ENCODE assay signal across 8 mouse cellular contexts in genomic region chr3:87618240-87618639, GRCm38 (mm10). TPM values are rescaled to one million over a fixed set of nuclear protein-coding genes. Genes with fewer than 3 reads are reported as not detected.
A peak's percentile ranks its signal among the peaks of the same experiment; 100 is the strongest.
DNase-seq lines count a peak whose midpoint lies in the region; ATAC-seq and TF ChIP-seq lines count a peak whose summit lies in the region.

No protein-coding gene starts in this region.

- intact Hi-C loops in left cerebral cortex, adult 2 months (cut with DNase I), result loop anchor here (5.0 kb wide), 1 partner anchor 51 kb away; no protein-coding TSS in a partner anchor
- intact Hi-C loops in left cerebral cortex, postnatal 36 days (cut with DNase I), result loop anchor here (5.0 kb wide), 2 partner anchors 44 to 51 kb away; no protein-coding TSS in a partner anchor

- peak overlapping the region; percentile 93 for H3K4me2 ChIP-seq in intestine, embryonic 14.5 days (ENCODE audit: low read length)

- H3K27me3 ChIP-seq in intestine, embryonic 14.5 days (replicated peaks; ENCODE audit: control insufficient read depth, insufficient read depth, low read length), result no peaks in the 10 kb centered on the region

- H3K4me1 ChIP-seq in cortical plate, adult 2 months (ENCODE audit: control insufficient read depth, insufficient read depth, low read length), result peaks cover 9% of the 10 kb centered on the region
- H3K4me1 ChIP-seq in intestine, embryonic 14.5 days (replicated peaks; ENCODE audit: control insufficient read depth, insufficient read depth, low read length), result peaks cover 25% of the 10 kb centered on the region

- ATAC-seq in intestine, embryonic 14.5 days (replicated peaks; ENCODE audit: low FRiP score, low TSS enrichment, low read depth), result no peak

- DNase-seq in left cerebral cortex, adult 2 months (ENCODE audit: extremely low spot score in 1 of 2, low spot score in 2 of 2), result no peak
- DNase-seq in left cerebral cortex, adult 8-10 months (ENCODE audit: low spot score in 2 of 2), result no peak
- no peak for DNase-seq in intestine, embryonic 14.5 days (ENCODE audit: low spot score)
- peak; percentile 16 for DNase-seq in naive thymus-derived CD4-positive, alpha-beta T cell, adult 2 months (ENCODE audit: low read depth)
- no peak for DNase-seq in right cerebral cortex, postnatal 10 days (ENCODE audit: low spot score in 2 of 2)
- DNase-seq in left cerebral cortex, postnatal 36 days (ENCODE audit: low spot score in 2 of 2), result no peak
- DNase-seq in layer of hippocampus, postnatal 10 days (ENCODE audit: low spot score in 2 of 2), result no peak

- H3K4me3 ChIP-seq in left cerebral cortex, adult 2 months, result peak overlapping the region; percentile 76
- H3K4me3 ChIP-seq in cortical plate, adult 2 months (ENCODE audit: insufficient read depth, low read length), result peak overlapping the region; percentile 86
- H3K4me3 ChIP-seq in intestine, embryonic 14.5 days (ENCODE audit: low read depth, low read length), result peak overlapping the region; percentile 67

- TF ChIP-seq POLR2A in cortical plate, adult 2 months (IDR thresholded peaks at IDR 0.05; ENCODE audit: extremely low read depth, insufficient read depth, low read length), result no peak

- no peak for TF ChIP-seq CTCF in left cerebral cortex, adult 2 months (IDR thresholded peaks at IDR 0.05)
- no peak for TF ChIP-seq CTCF in cortical plate, adult 2 months (IDR thresholded peaks at IDR 0.05; ENCODE audit: extremely low read depth, insufficient read depth, low read length)

- 0% methylated on average over 3 of the region's 3 CpGs for WGBS in intestine, embryonic 14.5 days

- no peaks in the 10 kb centered on the region for H3K36me3 ChIP-seq in intestine, embryonic 14.5 days (ENCODE audit: control insufficient read depth, insufficient read depth, low read length)

- 0 out of 2 replicates have a peak overlapping the region, but pooled peaks have one; percentile 12 for H3K27ac ChIP-seq in left cerebral cortex, adult 2 months
- H3K27ac ChIP-seq in cortical plate, adult 2 months (ENCODE audit: insufficient read depth, low read length), result no peak overlapping the region
- H3K27ac ChIP-seq in intestine, embryonic 14.5 days (ENCODE audit: low read depth), result peak overlapping the region; percentile 89; the same call in 1 of the 2 replicates

- H3K9ac ChIP-seq in intestine, embryonic 14.5 days (ENCODE audit: low read length), result peak overlapping the region; percentile 88

- no peaks in the 10 kb centered on the region for H3K9me3 ChIP-seq in intestine, embryonic 14.5 days (ENCODE audit: control insufficient read depth, low read length)

RNA-seq across cellular contexts. Expression of gene Arhgef11, which starts 0.9 kb away (rescaled TPM):
- total RNA-seq in left cerebral cortex, adult 2 months (2021), result 10 to 100 TPM; 60.2 to 60.3 TPM
- total RNA-seq in left cerebral cortex, adult 8-10 months (2022), result 10 to 100 TPM; 49.1 to 60.9 (median 52.4) TPM
- 36.0 and 38.0 TPM in 2 replicates for polyA plus RNA-seq in cortical plate, adult 2 months (2012; rRNA removed)
- polyA plus RNA-seq in intestine, embryonic 14.5 days (2014; fragmentation: Nextera tagmentation; extraction: Ambion mirVana), result 17.6 and 18.9 TPM in 2 replicates
- 10 to 100 TPM; 55.6 to 60.3 TPM for total RNA-seq in left cerebral cortex, postnatal 36 days (2021)
- total RNA-seq in layer of hippocampus, postnatal 10 days (2021), result 10 to 100 TPM; 49.4 to 51.3 TPM
